Mouse (Mus musculus): ENCODE measurements around the gene Hdgf.
A peak's percentile ranks its signal among the peaks of the same experiment; 100 is the strongest.

The Hdgf gene

GRCm38 (mm10) chr3:87945781-87946540 is 39.8 kb downstream of the Hdgf start:
- DNase-seq (ENCODE audit: low spot score): no peak

GRCm38 (mm10) chr3:87946541-87946860 is 40.4 kb downstream of the Hdgf start:
- DNase-seq (ENCODE audit: low spot score): no peak

GRCm38 (mm10) chr3:87947056-87947810 is 41.1 kb downstream of the Hdgf start:
- DNase-seq (ENCODE audit: low spot score): no peak

- DNase-seq (ENCODE audit: low spot score): no peak
Observed at GRCm38 (mm10) chr3:87947811-87948199, 41.7 kb downstream of the Hdgf start.

GRCm38 (mm10) chr3:87948378-87949265 is 42.5 kb downstream of the Hdgf start, which contains the start of gene Crabp2:
Gene Crabp2, plus strand, starts transcription at chr3:87948666.
- DNase-seq (ENCODE audit: low spot score): no peak

- DNase-seq (ENCODE audit: low spot score): no peak
Observed at GRCm38 (mm10) chr3:87949266-87949954, 43.3 kb downstream of the Hdgf start.

- DNase-seq (ENCODE audit: low spot score): no peak
Observed at GRCm38 (mm10) chr3:87949955-87950515, 43.9 kb downstream of the Hdgf start.

GRCm38 (mm10) chr3:87951946-87952345 is 45.8 kb downstream of the Hdgf start:
- no peak for DNase-seq (ENCODE audit: low spot score)

- no peak for DNase-seq (ENCODE audit: low spot score)
Observed at GRCm38 (mm10) chr3:87952440-87952839, 46.3 kb downstream of the Hdgf start.

- DNase-seq (ENCODE audit: low spot score): no peak
Observed at GRCm38 (mm10) chr3:87958056-87958455, 51.9 kb downstream of the Hdgf start.

GRCm38 (mm10) chr3:87958476-87958875 is 52.4 kb downstream of the Hdgf start:
- no peak for DNase-seq (ENCODE audit: low spot score)

- no peak for DNase-seq (ENCODE audit: low spot score)
Observed at GRCm38 (mm10) chr3:87958967-87959366, 52.8 kb downstream of the Hdgf start.

GRCm38 (mm10) chr3:87959371-87959770 is 53.2 kb downstream of the Hdgf start:
- DNase-seq (ENCODE audit: low spot score): no peak

- no peak for DNase-seq (ENCODE audit: low spot score)
Observed at GRCm38 (mm10) chr3:87960191-87960585, 54.1 kb downstream of the Hdgf start.

- DNase-seq (ENCODE audit: low spot score): peak; percentile 77
Observed at GRCm38 (mm10) chr3:87960586-87961191, 54.6 kb downstream of the Hdgf start.
